Mouse (Mus musculus) heart, postnatal 36 days (tissue): Measurements from ENCODE around the gene Gm45785. TPM values are rescaled to one million over a fixed set of nuclear protein-coding genes. Genes with fewer than 3 reads are reported as not detected.

ENCODE experiments used
- DNase-seq, 2 experiments: peaks; one replicate each; pipeline ENCODE4 v3.0.0; 2021 to 2022
- intact Hi-C: fragments of 180-260 bp; cut with DNase I; formaldehyde crosslinking; loops from one replicate; pipeline ENCODE4 v1.15.1; 2025
- total RNA-seq, 2 experiments: library from RNA; stranded (reverse); gene quantifications; 2 replicates each; pipeline ENCODE4 v1.2.3; 2021

Gm45785 gene
- total RNA-seq, 2 experiments from 2014 or later: not detected

DNA sequence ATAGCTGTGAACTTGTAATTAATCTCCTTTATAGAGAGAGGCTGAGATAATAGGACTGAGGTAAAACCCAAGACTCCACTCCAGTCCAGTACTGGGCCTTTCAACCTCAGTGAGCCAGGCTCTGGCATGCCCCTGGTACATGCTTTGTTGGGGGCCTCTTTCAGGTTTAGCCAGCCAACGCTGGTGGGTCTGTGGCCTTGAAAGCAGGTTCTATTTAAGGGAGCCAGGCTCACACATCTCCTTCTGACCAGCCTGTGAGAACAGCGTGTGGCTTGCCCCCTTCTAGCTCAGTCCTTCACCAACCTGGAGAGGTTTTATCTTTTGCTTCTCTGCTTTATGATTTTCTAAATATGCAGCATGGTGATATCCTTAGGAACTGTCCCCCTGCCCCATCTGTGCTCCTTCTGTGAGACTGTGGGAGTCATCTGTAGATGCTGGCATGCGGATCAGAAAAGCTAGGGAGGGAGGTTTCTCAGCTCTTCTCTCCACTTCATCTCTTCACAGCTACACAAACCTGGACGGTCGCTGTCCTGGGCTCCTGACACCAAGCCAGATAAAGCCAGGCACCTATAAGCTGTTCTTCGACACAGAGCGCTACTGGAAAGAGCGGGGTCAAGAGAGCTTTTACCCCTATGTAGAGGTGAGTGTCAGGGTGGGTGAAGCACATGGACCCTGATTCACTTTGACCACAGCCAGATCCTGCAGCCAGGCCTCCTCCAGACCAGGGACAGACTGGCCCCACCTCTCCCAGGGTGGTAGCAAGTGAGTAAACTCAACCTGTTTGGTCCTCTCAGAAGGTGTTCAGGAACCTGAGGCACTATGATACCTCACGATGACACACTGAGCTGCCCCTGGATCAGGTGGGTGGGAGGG is 19.7 kb downstream of the Gm45785 start:
- intact Hi-C loops: loop anchor here (10.0 kb wide), 1 partner anchor 762 kb away; no protein-coding TSS in a partner anchor
- DNase-seq: no peak

GRCm38 (mm10) chr7:140835758-140836087 is 20.4 kb downstream of the Gm45785 start:
- intact Hi-C loops: loop anchor here (10.0 kb wide), 1 partner anchor 761 kb away; no protein-coding TSS in a partner anchor
- DNase-seq: no peak

- no peak for DNase-seq
- intact Hi-C loops: loop anchor here (10.0 kb wide), 1 partner anchor 760 kb away; no protein-coding TSS in a partner anchor
Observed at GRCm38 (mm10) chr7:140834968-140835757, 21.0 kb downstream of the Gm45785 start, which contains the start of gene Urah. TSS of gene Urah (plus strand) at chr7:140835018.

DNA sequence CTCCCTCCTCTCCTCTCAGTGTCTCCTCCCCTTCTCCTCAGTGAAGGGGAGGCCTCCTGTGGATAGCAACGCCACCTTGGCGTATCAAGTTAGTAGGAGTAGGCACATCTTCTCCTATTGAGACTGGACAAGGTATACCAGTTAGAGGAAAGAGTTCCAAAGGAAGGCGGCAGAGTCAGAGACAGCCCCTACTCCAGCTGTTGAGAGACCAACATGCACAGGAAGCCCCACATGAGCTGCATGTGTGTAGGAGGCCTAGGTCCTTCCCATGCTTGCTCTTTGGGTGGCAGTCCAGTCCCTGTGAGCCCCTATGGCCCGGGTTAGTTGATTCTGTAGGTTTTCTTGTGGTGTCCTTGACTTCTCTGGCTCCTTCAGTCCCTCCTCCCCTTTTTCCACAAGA is 22.8 kb downstream of the Gm45785 start:
- DNase-seq: no peak
- intact Hi-C loops: loop anchor here (10.0 kb wide), 1 partner anchor 759 kb away; no protein-coding TSS in a partner anchor

DNA sequence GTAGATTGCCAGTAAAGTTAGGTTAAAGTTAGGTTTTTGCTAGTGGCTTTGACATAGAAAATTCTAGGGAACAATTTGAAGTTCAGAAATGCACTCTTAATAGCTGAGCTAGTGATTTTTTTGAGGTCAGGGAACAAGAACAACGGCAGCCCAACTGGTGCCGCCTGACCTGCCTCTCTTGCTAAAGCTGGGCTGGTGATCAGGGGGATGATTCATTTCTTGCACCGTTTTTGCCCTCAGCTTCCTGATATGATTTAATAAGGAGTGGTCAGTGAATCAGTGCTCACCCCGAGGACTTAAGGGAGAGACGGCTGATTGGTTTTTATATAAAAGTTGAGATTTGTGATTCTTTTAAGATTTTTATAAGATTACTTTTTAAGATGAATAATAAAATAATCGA is 24.7 kb downstream of the Gm45785 start:
- intact Hi-C loops: loop anchor here (10.0 kb wide), 1 partner anchor 757 kb away; no protein-coding TSS in a partner anchor
- DNase-seq: no peak

- intact Hi-C loops: no loop called here
Observed at GRCm38 (mm10) chr7:140828171-140828881, 27.8 kb downstream of the Gm45785 start.

GRCm38 (mm10) chr7:140822731-140823130 is 33.4 kb downstream of the Gm45785 start:
- intact Hi-C loops: no loop called here

More at GRCm38 (mm10) chr7:140828171-140828881, 27.8 kb downstream of the Gm45785 start:
- DNase-seq: no peak

DNA sequence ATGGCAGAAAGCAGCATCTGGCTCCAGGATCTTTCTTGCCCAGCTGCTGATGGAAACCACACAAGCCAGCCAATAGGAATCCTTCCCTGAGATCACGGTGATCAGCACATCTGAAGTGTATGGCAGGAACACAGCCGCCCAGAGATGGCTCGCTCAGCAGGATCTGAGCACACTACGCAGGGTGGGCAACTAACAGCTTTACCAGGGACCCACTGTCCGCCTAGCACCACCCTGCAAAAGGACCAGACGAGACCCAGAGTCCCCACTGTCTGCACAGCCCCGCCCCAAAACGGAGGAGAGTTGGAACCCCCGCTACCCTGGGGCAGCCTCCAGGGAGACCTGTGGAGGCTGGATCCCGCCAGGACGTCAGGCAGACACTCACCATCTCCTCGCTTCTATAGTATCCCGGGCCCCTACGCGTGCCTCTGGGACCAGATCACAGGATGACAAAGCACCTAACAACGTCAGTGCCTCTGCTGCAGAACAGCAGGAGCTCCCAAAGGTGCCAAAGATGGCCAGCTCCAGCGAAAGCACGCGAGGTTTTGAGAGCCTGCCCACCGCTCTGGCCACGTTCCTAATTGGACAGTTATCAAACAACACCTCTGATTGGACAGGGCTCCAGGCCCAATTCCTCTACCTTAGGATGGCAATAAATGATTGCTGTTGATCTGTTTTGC is 34.3 kb downstream of the Gm45785 start, which contains the start of gene Zfp941:
Gene Zfp941 (minus strand): TSS at position 526 of the 677 bp plus-strand sequence.
- intact Hi-C loops: no loop called here
- DNase-seq: no peak

More at GRCm38 (mm10) chr7:140822731-140823130, 33.4 kb downstream of the Gm45785 start:
- no peak for DNase-seq

GRCm38 (mm10) chr7:140821305-140821652 is 34.9 kb downstream of the Gm45785 start:
- intact Hi-C loops: no loop called here
- DNase-seq: no peak

DNA sequence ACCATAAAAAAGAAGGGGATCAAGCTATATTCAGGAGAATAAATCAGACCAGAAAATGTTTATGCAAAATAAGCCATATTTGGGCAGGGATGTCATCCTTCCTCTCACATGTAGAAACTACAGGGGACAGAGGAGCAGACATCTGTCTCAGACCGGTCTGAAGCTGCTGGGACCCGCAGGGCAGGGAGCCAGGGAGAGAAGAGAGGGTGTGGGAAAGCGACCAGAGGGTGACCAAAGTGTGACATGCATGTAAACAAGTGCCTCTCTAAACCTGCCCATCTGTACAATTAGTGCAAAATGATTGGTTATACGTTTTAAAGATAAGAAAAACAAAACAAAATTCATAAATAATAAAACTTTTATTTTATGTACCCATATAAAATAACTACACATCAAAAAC is 36.0 kb downstream of the Gm45785 start:
- DNase-seq: no peak
- intact Hi-C loops: no loop called here

DNA sequence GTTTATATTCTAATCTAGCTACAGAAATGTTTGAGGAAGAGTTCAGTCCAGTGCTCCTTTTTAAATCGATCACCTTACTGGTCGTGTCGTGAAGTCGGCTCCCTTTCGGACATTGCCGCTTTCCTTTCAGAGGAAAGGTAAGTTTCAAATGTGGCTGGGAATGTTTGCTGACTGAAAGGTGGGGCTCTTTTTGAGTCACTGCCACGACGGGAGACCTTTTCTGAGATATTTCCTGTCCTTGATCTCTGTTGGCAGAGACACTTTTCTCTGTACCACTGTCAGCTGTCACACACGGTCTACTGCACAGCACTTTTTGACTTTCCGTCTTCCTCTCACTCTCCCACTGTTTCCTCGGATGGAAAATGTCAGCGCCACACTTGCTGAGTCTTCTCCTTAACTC is 43.3 kb downstream of the Gm45785 start:
- intact Hi-C loops: no loop called here

DNA sequence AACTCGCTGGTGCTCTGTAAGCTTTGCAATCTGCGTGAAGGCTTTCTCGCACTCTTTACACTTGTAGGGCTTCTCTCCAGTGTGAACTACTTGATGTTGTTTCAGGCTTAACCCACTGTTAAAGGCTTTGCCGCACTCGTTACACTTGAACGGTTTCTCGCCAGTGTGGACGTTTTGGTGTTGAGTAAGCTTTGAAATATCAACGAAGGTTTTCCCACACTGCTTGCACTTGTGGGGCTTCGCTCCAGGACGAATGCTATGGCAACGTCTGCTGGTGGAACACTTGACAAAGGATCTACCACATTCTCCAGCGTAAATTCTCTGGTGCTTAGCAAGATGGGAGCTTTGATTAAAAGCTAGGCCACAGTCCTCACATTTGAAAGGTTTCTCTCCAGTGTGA is 44.4 kb downstream of the Gm45785 start:
- intact Hi-C loops: no loop called here

More for the DNA sequence above, 43.3 kb downstream of the Gm45785 start:
- no peak for DNase-seq

GRCm38 (mm10) chr7:140810496-140810895 is 45.6 kb downstream of the Gm45785 start:
- no peak for DNase-seq
- intact Hi-C loops: no loop called here

More for the DNA sequence above, 44.4 kb downstream of the Gm45785 start:
- no peak for DNase-seq

- intact Hi-C loops: no loop called here
- DNase-seq: peak in 1 of 2 experiments; percentile 22
Observed at GRCm38 (mm10) chr7:140805704-140806103, 50.4 kb downstream of the Gm45785 start.

DNA sequence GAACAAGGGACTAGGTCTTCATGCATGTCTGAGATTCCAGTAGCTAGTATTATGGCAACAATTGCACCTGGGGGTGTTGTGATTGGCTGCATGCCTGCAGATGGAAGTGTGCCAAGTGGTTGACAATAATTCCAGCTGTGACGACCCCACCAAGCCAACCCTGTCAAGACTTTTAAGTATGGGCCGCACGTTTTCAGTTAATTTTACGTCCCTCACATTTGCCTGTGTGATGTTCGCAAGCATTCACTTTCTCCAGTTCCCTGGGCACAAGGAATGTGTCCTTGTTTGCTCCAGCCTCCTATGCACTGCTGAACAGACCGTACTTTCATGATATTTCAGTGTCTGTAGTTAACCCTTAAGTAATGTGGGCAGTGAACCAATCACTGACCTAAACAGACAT is 53.5 kb downstream of the Gm45785 start:
- DNase-seq: no peak
- intact Hi-C loops: no loop called here

DNA sequence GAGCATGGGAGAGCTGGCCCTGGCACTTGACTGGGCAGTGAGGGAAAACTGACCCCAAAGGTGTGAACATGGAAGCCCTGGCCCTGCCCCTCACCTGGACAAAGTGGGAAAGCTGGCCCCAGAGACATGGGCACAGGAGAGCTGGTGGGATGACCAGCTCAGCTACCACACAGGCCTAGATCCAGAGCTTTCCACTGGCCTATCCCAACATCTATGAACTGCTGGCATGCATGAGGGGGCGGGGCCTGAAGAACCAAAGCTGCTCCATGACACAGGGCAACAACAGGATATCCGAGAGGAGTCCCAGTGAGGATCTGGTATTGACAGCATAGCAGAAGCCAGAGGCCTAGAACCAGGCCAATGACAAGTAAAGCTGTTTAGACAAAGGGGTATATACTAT is 57.9 kb downstream of the Gm45785 start:
- DNase-seq: no peak
- intact Hi-C loops: no loop called here

GRCm38 (mm10) chr7:140797619-140798018 is 58.5 kb downstream of the Gm45785 start:
- no peak for DNase-seq
- intact Hi-C loops: no loop called here

- intact Hi-C loops: no loop called here
Observed at GRCm38 (mm10) chr7:140793541-140793940, 62.6 kb downstream of the Gm45785 start.

DNA sequence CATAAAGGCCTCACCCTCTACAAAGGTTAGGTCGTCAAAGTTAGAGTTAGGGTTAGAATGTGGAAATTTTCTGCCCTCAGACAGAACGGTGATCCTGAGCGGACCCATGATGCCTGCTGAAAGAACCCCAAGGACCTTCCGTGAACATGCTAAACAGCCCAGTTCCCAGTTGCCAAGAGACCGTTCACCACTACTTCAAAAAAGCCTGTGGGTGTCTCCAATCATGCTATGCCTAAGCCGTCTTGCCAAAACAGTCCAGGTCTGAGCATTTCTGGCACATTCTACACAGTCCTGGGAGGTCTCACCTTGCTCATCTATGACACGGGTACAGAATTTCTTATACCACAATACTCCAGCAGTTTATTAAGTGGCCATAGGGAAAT is 68.1 kb downstream of the Gm45785 start:
- DNase-seq: no peak
- intact Hi-C loops: no loop called here

More at GRCm38 (mm10) chr7:140793541-140793940, 62.6 kb downstream of the Gm45785 start:
- no peak for DNase-seq
